Mouse (Mus musculus) forebrain, embryonic 15.5 days (tissue): ENCODE results near the gene Ski. TPM values are rescaled to one million over a fixed set of nuclear protein-coding genes. Genes with fewer than 3 reads are reported as not detected.

Experiments used
- ATAC-seq: fragments of 200-750 bp; cut with Nextera tagmentation; replicated peaks from 2 replicates; pipeline ENCODE4 v1.8.0; 2017; ENCODE audit warnings: mild to moderate bottlenecking, moderate TSS enrichment, moderate library complexity
- H3K27ac ChIP-seq: fragments of 300-500 bp; sonication (generic); replicated peaks from 2 replicates; pipeline ENCODE4 v1.5.1; 2015; ENCODE audit warnings: mild to moderate bottlenecking, inconsistent platforms
- H3K27me3 ChIP-seq: fragments of 300-500 bp; sonication (generic); 2 replicates; pipeline ENCODE4 v1.6.1; 2015; ENCODE audit warnings: inconsistent platforms
- H3K36me3 ChIP-seq: fragments of 300-500 bp; sonication (generic); 2 replicates; pipeline ENCODE4 v1.6.1; 2015; ENCODE audit warnings: mild to moderate bottlenecking, inconsistent platforms
- H3K4me1 ChIP-seq: fragments of 300-500 bp; sonication (generic); 2 replicates; pipeline ENCODE4 v1.6.1; 2015; ENCODE audit warnings: inconsistent platforms
- H3K4me2 ChIP-seq: fragments of 300-500 bp; sonication (generic); replicated peaks from 2 replicates; pipeline ENCODE4 v1.6.1; 2015; ENCODE audit warnings: mild to moderate bottlenecking, inconsistent platforms
- H3K4me3 ChIP-seq: fragments of 300-500 bp; sonication (generic); 2 replicates; pipeline ENCODE4 v1.5.1; 2015; ENCODE audit warnings: mild to moderate bottlenecking, inconsistent platforms
- H3K9ac ChIP-seq: fragments of 300-500 bp; sonication (generic); replicated peaks from 2 replicates; pipeline ENCODE4 v1.6.1; 2015; ENCODE audit warnings: mild to moderate bottlenecking, inconsistent platforms
- H3K9me3 ChIP-seq: fragments of 300-500 bp; sonication (generic); 2 replicates; pipeline ENCODE4 v1.6.1; 2016; ENCODE audit warnings: inconsistent platforms
- WGBS: fragments of 180-500 bp; shearing (Covaris S2); methylation state at CpG from one replicate; pipeline ENCODE4 v1.1.7; 2015; ENCODE audit warnings: mixed read lengths; 5-methylcytosine and 5-hydroxymethylcytosine counted together
- polyA plus RNA-seq: library from polyadenylated mRNA; unstranded; fragments of >200 nt; fragmentation: Nextera tagmentation; extraction: Ambion mirVana; gene quantifications from 2 replicates; pipeline ENCODE4 v1.2.1, GENCODE M21; 2015

The Ski gene
- polyA plus RNA-seq, 1 experiment from 2014 or later: 14.3 TPM

DNA sequence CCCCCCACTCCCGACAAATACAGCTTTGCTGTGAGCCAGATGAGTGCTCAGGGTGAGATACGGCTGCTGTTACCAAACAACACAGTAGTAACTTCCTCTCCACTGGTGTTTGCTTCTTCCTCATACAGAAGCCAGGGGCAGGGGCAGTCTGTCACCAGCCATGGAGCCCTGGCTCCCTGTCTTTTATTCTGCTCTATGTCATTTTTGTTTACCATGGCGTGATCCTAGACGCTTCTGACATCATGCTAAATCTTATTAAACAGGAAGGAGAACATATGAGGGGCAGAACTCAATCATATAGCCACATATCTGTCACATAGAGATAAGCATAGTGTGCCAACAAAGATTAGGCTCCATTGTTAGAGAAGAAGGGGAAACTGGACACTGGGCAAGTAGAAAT is 105.8 kb downstream of the Ski start:
- Histone ChIP-seq H3K4me1 (peaks cover 13% of the 10 kb centered on the region), H3K27me3 (no peaks in the 10 kb centered on the region), H3K4me2 (no peak overlapping the region), H3K9me3 (no peaks in the 10 kb centered on the region), H3K4me3 (no peak overlapping the region), H3K9ac (no peak overlapping the region), H3K36me3 (no peaks in the 10 kb centered on the region), H3K27ac (no peak overlapping the region)
- no peak for ATAC-seq
- whole genome bisulfite sequencing: 86% methylated on average over 4 of the region's 4 CpGs

DNA sequence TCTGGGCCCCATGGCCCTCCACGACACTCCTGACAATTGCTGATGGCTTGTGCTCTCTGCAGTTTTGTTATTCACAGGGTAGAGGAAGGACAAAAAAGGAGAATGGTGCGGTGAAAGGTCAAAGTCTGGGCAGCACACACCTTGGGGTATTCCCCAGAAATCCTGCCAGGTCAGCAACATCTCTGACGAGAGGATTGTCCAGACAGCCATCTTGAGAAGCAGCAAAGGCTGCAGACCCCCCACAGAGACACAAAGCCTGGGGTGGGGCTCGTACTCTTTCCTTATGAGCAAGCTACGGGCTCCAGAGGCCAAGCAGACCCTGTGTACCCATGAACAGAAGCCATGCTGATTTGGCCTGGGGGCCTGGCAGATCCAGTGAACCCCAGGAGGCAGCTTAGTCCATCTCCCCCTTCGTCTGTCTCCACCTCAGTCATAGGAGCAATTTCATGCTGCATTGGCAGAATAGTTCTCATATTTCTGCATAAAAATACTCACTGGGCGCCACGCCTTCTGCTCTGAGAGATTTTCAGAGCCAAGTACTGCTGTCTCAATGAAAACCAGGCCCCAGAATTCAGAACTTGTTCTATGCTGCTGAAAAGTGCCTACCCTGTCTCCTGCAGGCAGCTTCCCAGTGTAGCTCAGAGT is 108.5 kb downstream of the Ski start:
- Histone ChIP-seq H3K27me3 (no peaks in the 10 kb centered on the region), H3K4me1 (peaks cover 13% of the 10 kb centered on the region), H3K9me3 (no peaks in the 10 kb centered on the region), H3K4me2 (no peak overlapping the region), H3K27ac (peak overlapping the region; percentile 3; the same call in 1 of the 2 replicates), H3K4me3 (no peak overlapping the region), H3K36me3 (no peaks in the 10 kb centered on the region), H3K9ac (no peak overlapping the region)
- ATAC-seq: no peak
- WGBS: 64% methylated on average over 8 of the region's 8 CpGs

DNA sequence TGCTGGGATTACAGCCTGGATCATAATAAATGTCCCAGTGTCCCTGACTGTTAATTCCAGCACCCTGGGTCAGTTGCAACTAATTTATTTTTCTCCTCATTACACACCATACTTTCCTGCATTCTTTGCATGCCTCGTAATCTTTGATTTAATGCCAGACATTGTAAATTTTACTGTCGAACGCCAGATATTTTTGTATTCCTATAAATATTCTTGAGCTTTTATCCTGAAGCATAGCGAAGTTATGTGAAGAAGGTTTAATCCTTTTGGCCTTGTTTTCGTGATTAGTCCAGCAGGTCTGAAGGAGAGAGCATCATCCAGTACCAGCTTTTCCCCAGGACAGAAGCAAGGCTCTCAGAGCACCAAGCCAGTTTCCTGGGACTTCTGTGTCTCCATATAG is 112.9 kb downstream of the Ski start:
- no peaks in the 10 kb centered on the region for H3K36me3 ChIP-seq
- 81% methylated on average over 5 of the region's 5 CpGs for WGBS
- H3K27me3 ChIP-seq: no peaks in the 10 kb centered on the region
- no peaks in the 10 kb centered on the region for H3K9me3 ChIP-seq
- H3K4me3 ChIP-seq: no peak overlapping the region
- no peak for ATAC-seq
- H3K4me1 ChIP-seq: no peaks in the 10 kb centered on the region
- H3K27ac ChIP-seq: no peak overlapping the region
- H3K4me2 ChIP-seq: no peak overlapping the region
- H3K9ac ChIP-seq: no peak overlapping the region

DNA sequence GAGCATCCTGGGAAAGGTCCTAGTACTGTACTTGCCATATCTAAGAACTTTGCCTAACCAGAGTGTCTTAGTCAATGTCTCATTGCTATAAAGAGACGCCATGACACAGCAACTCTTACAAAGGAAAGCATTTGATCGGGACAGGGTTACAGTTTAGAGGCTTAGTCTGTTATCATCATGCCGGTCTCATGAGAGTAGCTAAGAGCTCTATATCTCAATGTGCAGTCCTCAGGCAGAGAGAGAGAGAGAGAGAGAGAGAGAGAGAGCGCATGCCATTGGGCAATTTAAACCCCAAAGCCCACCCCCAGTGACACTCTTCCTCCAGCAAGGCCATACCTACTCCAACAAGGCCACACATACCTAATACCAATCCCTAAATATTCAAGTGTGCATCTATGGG is 114.5 kb downstream of the Ski start:
- WGBS: 91% methylated on average over 4 of the region's 4 CpGs
- no peaks in the 10 kb centered on the region for H3K27me3 ChIP-seq
- H3K27ac ChIP-seq: no peak overlapping the region
- no peak overlapping the region for H3K4me3 ChIP-seq
- no peak overlapping the region for H3K9ac ChIP-seq
- no peak overlapping the region for H3K4me2 ChIP-seq
- no peak for ATAC-seq
- no peaks in the 10 kb centered on the region for H3K9me3 ChIP-seq
- no peaks in the 10 kb centered on the region for H3K36me3 ChIP-seq
- no peaks in the 10 kb centered on the region for H3K4me1 ChIP-seq

Other genes with a start within 250 kb of the Ski start
- gene Plch2, start 165.8 kb downstream of the Ski start, polyA plus RNA-seq: 10.0 and 12.7 TPM in 2 replicates
- gene Pex10, start 155.6 kb downstream of the Ski start, polyA plus RNA-seq: 22.0 and 23.5 TPM in 2 replicates
- gene Rer1, start 136.2 kb downstream of the Ski start, polyA plus RNA-seq: 127 TPM in 2 replicates
- 8.8 and 8.9 TPM in 2 replicates for gene Morn1, start 136.0 kb downstream of the Ski start, polyA plus RNA-seq
- gene Faap20, start 27.2 kb upstream of the Ski start, polyA plus RNA-seq: 88.2 and 89.3 TPM in 2 replicates
- 62.2 and 69.1 TPM in 2 replicates for gene Prkcz, start 138.8 kb upstream of the Ski start, polyA plus RNA-seq
- 1.8 and 2.6 TPM in 2 replicates for gene Gabrd, start 175.5 kb upstream of the Ski start, polyA plus RNA-seq
- gene Cfap74, start 186.6 kb upstream of the Ski start, polyA plus RNA-seq: 3.8 and 4.3 TPM in 2 replicates
- 0.19 TPM in 1 of 2 replicates, not detected in the other for gene Tmem52, start 246.5 kb upstream of the Ski start, polyA plus RNA-seq